Mouse (Mus musculus) myocyte (in vitro differentiated cells): ENCODE results near the gene Mrtfb.

ENCODE experiments used
- CEBPB ChIP-seq: IDR thresholded peaks from 2 replicates; pipeline ENCODE4 v1.6.1; 2011; ENCODE audit warnings: mild to moderate bottlenecking, moderate library complexity; ENCODE audit not compliant: poor library complexity, insufficient read depth, severe bottlenecking
- E2F4 ChIP-seq: IDR thresholded peaks from one replicate; pipeline ENCODE4 v1.6.1; 2011; ENCODE audit warnings: mild to moderate bottlenecking, control low read depth, moderate library complexity; ENCODE audit not compliant: insufficient read depth
- MAX ChIP-seq: IDR thresholded peaks from one replicate; pipeline ENCODE4 v1.6.1; 2011; ENCODE audit warnings: low read depth, mild to moderate bottlenecking, control low read depth
- MYOD1 ChIP-seq, 3 experiments: IDR thresholded peaks; one replicate each; pipeline ENCODE4 v1.6.1; 2011; ENCODE audit warnings: control low read depth in 2 of 3, low read depth in 2 of 3, mild to moderate bottlenecking in 2 of 3, moderate library complexity in 1 of 3; ENCODE audit not compliant: insufficient read length in 2 of 3, control insufficient read depth in 1 of 3
- MYOG ChIP-seq, 3 experiments: IDR thresholded peaks; one replicate each; pipeline ENCODE4 v1.6.1; 2011; ENCODE audit warnings: control low read depth in 2 of 3, low read depth in 2 of 3, mild to moderate bottlenecking in 2 of 3; ENCODE audit not compliant: insufficient read length in 2 of 3, control insufficient read depth in 1 of 3, insufficient read depth in 1 of 3
- POLR2A ChIP-seq: IDR thresholded peaks from one replicate; pipeline ENCODE4 v1.6.1; 2011; ENCODE audit warnings: low read depth, mild to moderate bottlenecking, control low read depth, moderate library complexity; ENCODE audit not compliant: insufficient read length
- POLR2AphosphoS2 ChIP-seq: IDR thresholded peaks from one replicate; pipeline ENCODE4 v1.6.1; 2011; ENCODE audit warnings: low read depth, control low read depth; ENCODE audit not compliant: insufficient read length
- REST ChIP-seq: IDR thresholded peaks from one replicate; pipeline ENCODE4 v1.6.1; 2011; ENCODE audit warnings: mild to moderate bottlenecking, control low read depth, moderate library complexity; ENCODE audit not compliant: insufficient read depth, insufficient read length
- SRF ChIP-seq: IDR thresholded peaks from one replicate; pipeline ENCODE4 v1.6.1; 2011; ENCODE audit warnings: low read depth; ENCODE audit not compliant: control insufficient read depth, insufficient read length
- TCF12 ChIP-seq: IDR thresholded peaks from one replicate; pipeline ENCODE4 v1.6.1; 2011; ENCODE audit warnings: mild to moderate bottlenecking, control low read depth; ENCODE audit not compliant: poor library complexity, insufficient read depth, severe bottlenecking
- TCF3 ChIP-seq: IDR thresholded peaks from one replicate; pipeline ENCODE4 v1.6.1; 2011; ENCODE audit warnings: low read depth, control low read depth; ENCODE audit not compliant: insufficient read length
- USF1 ChIP-seq: IDR thresholded peaks from one replicate; pipeline ENCODE4 v1.6.1; 2011; ENCODE audit warnings: low read depth, mild to moderate bottlenecking, control low read depth, moderate library complexity

- TF ChIP-seq POLR2A: no peak
- TF ChIP-seq USF1: no peak
- no peak for TF ChIP-seq REST
- no peak for TF ChIP-seq E2F4
- TF ChIP-seq MYOD1 (IDR thresholded peaks at IDR 0.05; ENCODE audit: control insufficient read depth in 1 of 3, insufficient read length in 2 of 3, low read depth in 2 of 3): no peak
- TF ChIP-seq TCF12: no peak
- no peak for TF ChIP-seq MAX
- no peak for TF ChIP-seq POLR2AphosphoS2
- TF ChIP-seq SRF: no peak
- no peak for TF ChIP-seq MYOG (IDR thresholded peaks at IDR 0.05; ENCODE audit: control insufficient read depth in 1 of 3, insufficient read depth in 1 of 3, insufficient read length in 2 of 3, low read depth in 2 of 3)
- TF ChIP-seq CEBPB: no peak
- no peak for TF ChIP-seq TCF3
Measured at GRCm38 (mm10) chr16:13409530-13410163, 153.4 kb downstream of the Mrtfb start.
